Mouse (Mus musculus) hindbrain, embryonic 11.5 days (tissue): ENCODE measurements around the gene Aco2. TPM values are rescaled to one million over a fixed set of nuclear protein-coding genes. Genes with fewer than 3 reads are reported as not detected.

Experiments
- ATAC-seq: fragments of 200-750 bp; cut with Nextera tagmentation; 2 replicates; pipeline ENCODE4 v1.8.0; 2017; ENCODE audit warnings: mild to moderate bottlenecking, moderate TSS enrichment, moderate library complexity; ENCODE audit not compliant: low FRiP score
- DNase-seq: peaks from one replicate; pipeline ENCODE4 v3.0.0-alpha.2; 2015; ENCODE audit warnings: low spot score
- H3K27ac ChIP-seq: fragments of 300-500 bp; sonication (generic); 2 replicates; pipeline ENCODE4 v1.5.1; 2014; ENCODE audit warnings: mild to moderate bottlenecking, low read depth, low read length
- H3K27me3 ChIP-seq: fragments of 300-500 bp; sonication (generic); 2 replicates; pipeline ENCODE4 v1.6.1; 2014; ENCODE audit warnings: mild to moderate bottlenecking, low read length, moderate library complexity, mixed read lengths; ENCODE audit not compliant: control insufficient read depth, insufficient read depth
- H3K36me3 ChIP-seq: fragments of 300-500 bp; sonication (generic); 2 replicates; pipeline ENCODE4 v1.6.1; 2014; ENCODE audit warnings: mild to moderate bottlenecking, low read length, moderate library complexity, mixed read lengths; ENCODE audit not compliant: control insufficient read depth, insufficient read depth
- H3K4me1 ChIP-seq: fragments of 300-500 bp; sonication (generic); replicated peaks from 2 replicates; pipeline ENCODE4 v1.6.1; 2014; ENCODE audit warnings: low read length, mixed read lengths; ENCODE audit not compliant: control insufficient read depth, insufficient read depth
- H3K4me2 ChIP-seq: fragments of 300-500 bp; sonication (generic); replicated peaks from 2 replicates; pipeline ENCODE4 v1.6.1; 2014; ENCODE audit warnings: mild to moderate bottlenecking, low read depth, low read length
- H3K4me3 ChIP-seq: fragments of 300-500 bp; sonication (generic); 2 replicates; pipeline ENCODE4 v1.5.1; 2014; ENCODE audit warnings: low read depth, low read length
- H3K9ac ChIP-seq: fragments of 300-500 bp; sonication (generic); 2 replicates; pipeline ENCODE4 v1.6.1; 2014; ENCODE audit warnings: low read depth, low read length
- H3K9me3 ChIP-seq: fragments of 300-500 bp; sonication (generic); 2 replicates; pipeline ENCODE4 v1.6.1; 2016; ENCODE audit warnings: low read length; ENCODE audit not compliant: control insufficient read depth
- WGBS: fragments of 180-500 bp; shearing (Covaris S2); extraction: QIAGEN DNeasy Blood & Tissue Kit; methylation state at CpG from one replicate; pipeline ENCODE4 v1.1.7; 2014; 5-methylcytosine and 5-hydroxymethylcytosine counted together
- polyA plus RNA-seq: library from polyadenylated mRNA; unstranded; fragments of >200 nt; fragmentation: Nextera tagmentation; extraction: Ambion mirVana; gene quantifications from 2 replicates; pipeline ENCODE4 v1.2.1, GENCODE M21; 2014

Aco2 gene
- polyA plus RNA-seq, 1 experiment from 2014 or later = 155 TPM

DNA sequence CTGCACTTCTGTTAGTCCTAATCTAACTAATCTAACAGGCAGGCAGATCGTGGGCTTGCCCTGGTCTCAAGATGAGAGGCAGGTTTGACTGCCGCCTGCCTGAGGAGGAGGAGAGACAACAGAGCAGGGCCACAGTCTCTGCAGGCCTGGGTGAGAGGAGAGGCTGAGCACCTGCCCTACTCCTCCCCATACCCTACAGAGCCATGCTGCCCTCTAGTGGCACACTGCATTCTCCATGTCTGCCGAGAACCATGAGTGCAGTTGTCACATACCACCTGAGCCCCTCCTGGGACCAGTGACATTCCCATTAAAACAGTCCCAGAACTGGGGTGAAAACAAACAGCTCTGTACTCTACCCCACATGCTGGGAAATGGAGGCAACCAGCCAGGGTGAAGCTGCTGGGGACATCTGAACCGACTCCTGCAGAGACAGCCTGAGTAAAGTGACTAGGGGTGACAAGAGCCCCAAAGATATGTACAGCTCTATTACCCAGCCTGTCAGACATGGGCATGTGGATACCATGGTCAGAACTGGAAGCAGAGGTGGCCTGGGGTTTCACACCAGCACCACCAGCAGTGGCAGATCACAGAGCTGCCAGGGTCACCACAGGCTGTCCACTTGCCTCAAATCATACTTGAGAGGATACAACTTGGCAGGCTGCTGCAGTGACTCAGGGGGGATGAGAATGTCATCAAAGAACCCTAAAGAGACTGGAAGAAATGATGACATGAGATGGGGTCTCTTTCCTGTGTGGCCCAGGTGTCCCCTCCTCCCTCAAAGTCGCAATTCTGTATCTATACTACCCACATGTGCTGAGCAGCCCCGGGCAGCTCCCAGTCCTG, 45.7 kb downstream of the Aco2 start:
- no peak overlapping the region for H3K27ac ChIP-seq
- 58% methylated on average over 6 of the region's 6 CpGs for WGBS
- ATAC-seq = peak; percentile 56; the same call in 1 of the 2 replicates

DNA sequence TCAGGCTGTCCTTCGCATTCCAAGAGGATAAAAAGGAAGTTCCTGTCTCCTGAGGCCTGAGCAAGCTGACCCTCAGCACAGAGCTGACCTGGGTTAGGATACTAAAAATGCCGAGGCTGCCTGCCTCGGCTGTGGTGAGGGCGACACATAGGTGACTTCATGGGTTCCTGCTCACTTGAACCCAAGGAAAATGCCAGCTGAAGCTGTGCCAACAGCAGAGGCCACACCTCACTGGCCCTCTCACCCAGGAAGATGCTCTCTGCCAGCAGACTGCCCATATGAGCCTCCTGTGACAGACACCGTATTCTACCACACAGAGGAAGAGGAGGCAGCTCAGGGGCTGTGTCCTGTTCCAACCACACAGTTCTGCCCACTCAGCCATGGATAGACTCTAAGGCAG, 47.0 kb downstream of the Aco2 start:
- Histone ChIP-seq H3K36me3 (peaks cover 3% of the 10 kb centered on the region), H3K4me3 (no peak overlapping the region), H3K9ac (no peak overlapping the region), H3K4me2 (no peak overlapping the region), H3K4me1 (no peaks in the 10 kb centered on the region), H3K9me3 (no peaks in the 10 kb centered on the region), H3K27me3 (no peaks in the 10 kb centered on the region), H3K27ac (no peak overlapping the region)
- ATAC-seq = no peak
- no peak for DNase-seq
- 85% methylated on average over 5 of the region's 5 CpGs for WGBS

More for the DNA sequence above, 45.7 kb downstream of the Aco2 start:
- no peak overlapping the region for H3K4me3 ChIP-seq
- no peak overlapping the region for H3K4me2 ChIP-seq
- no peaks in the 10 kb centered on the region for H3K9me3 ChIP-seq
- peaks cover 9% of the 10 kb centered on the region for H3K36me3 ChIP-seq
- H3K27me3 ChIP-seq = no peaks in the 10 kb centered on the region
- no peaks in the 10 kb centered on the region for H3K4me1 ChIP-seq
- peak; percentile 72 for DNase-seq
- H3K9ac ChIP-seq = no peak overlapping the region

DNA sequence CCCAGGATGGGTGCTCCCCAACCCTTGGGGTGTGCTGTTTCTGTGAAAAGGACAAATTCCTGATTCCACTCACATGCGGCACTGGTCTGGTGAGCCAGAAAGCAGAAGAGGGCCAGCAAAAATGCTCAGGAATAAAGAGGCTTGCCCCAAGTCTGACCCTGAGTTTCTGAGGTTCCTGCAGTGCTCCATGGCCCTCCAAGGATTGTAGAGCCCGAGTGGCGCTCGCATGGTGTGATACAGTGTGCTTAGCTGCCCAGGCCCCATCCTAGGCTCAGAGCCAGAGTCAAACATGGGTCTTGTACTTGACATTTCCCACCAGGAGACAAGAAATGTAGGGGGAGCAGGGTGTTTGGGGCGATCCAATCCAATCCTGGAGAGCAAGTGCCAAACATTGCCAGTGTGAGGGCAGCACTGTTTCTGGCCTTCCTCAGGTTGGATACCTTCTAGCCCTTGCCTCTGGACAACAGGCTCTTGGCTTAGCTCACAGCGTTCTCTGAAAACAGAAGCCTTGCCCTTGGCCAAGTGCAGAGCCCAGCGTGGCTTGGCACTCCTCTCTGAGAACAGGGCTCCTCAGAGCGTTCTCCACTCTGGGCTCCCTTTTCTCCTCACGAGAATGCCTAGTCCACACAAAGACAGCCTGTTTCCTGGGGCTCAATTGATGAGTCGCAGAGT, 48.6 kb downstream of the Aco2 start:
- ATAC-seq (no peak), DNase-seq (no peak)
- no peak overlapping the region for H3K27ac ChIP-seq
- peaks cover 6% of the 10 kb centered on the region for H3K4me1 ChIP-seq
- no peaks in the 10 kb centered on the region for H3K9me3 ChIP-seq
- no peaks in the 10 kb centered on the region for H3K36me3 ChIP-seq
- no peaks in the 10 kb centered on the region for H3K27me3 ChIP-seq
- H3K9ac ChIP-seq = no peak overlapping the region
- no peak overlapping the region for H3K4me2 ChIP-seq
- 93% methylated on average over 10 of the region's 10 CpGs for WGBS
- H3K4me3 ChIP-seq = no peak overlapping the region

DNA sequence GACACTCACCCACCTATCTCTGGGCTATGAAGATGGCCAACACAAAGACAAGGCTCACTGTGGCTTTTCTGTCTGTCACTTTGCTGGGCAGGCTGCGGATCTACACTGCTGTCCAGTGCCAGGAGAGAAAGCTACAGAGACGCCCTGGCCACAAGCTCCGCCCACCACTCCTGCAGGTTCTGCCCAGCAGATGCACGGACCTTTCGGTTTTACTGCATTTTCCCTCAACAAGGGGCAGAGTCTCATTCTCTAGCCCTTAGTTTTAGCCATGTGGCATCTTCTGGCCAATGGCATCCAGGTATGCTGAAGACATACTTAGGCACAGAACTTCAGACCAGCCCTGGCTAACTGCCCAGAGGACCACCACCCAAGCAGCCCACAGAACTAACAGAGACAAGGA, 49.1 kb downstream of the Aco2 start:
- 73% methylated on average over 5 of the region's 5 CpGs for WGBS
- no peak overlapping the region for H3K9ac ChIP-seq
- H3K4me1 ChIP-seq = peaks cover 6% of the 10 kb centered on the region
- H3K9me3 ChIP-seq = no peaks in the 10 kb centered on the region
- DNase-seq = no peak
- no peak overlapping the region for H3K4me2 ChIP-seq
- no peaks in the 10 kb centered on the region for H3K36me3 ChIP-seq
- H3K27me3 ChIP-seq = no peaks in the 10 kb centered on the region
- no peak overlapping the region for H3K27ac ChIP-seq
- ATAC-seq = no peak
- H3K4me3 ChIP-seq = no peak overlapping the region

DNA sequence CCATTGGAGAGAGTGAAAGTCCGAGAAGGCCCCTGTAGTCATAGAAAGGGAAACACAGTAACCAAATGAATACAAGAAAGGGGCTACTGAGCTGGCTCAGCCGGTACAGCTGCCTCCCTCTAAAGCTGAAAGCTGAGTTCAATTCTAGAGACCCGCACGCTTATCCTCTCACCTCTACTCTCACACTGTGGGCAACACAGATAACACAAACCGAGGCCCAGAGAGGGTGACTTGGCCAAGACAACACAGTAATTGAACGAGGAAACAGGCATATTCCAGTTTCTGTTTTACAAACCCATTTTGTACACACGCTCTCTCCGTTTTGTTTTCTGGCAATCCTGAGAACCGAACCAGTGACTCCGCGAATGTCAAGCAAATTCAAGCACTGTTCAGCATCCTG, 52.8 kb downstream of the Aco2 start:
- WGBS = 86% methylated on average over 11 of the region's 11 CpGs
- Histone ChIP-seq H3K4me1 (peaks cover 6% of the 10 kb centered on the region), H3K9ac (0 out of 2 replicates have a peak overlapping the region, but pooled peaks have one; percentile 64), H3K27ac (no peak overlapping the region), H3K4me2 (peak overlapping the region; percentile 92), H3K27me3 (no peaks in the 10 kb centered on the region), H3K36me3 (no peaks in the 10 kb centered on the region), H3K9me3 (no peaks in the 10 kb centered on the region), H3K4me3 (peak overlapping the region; percentile 67)
- no peak for DNase-seq
- ATAC-seq = no peak

DNA sequence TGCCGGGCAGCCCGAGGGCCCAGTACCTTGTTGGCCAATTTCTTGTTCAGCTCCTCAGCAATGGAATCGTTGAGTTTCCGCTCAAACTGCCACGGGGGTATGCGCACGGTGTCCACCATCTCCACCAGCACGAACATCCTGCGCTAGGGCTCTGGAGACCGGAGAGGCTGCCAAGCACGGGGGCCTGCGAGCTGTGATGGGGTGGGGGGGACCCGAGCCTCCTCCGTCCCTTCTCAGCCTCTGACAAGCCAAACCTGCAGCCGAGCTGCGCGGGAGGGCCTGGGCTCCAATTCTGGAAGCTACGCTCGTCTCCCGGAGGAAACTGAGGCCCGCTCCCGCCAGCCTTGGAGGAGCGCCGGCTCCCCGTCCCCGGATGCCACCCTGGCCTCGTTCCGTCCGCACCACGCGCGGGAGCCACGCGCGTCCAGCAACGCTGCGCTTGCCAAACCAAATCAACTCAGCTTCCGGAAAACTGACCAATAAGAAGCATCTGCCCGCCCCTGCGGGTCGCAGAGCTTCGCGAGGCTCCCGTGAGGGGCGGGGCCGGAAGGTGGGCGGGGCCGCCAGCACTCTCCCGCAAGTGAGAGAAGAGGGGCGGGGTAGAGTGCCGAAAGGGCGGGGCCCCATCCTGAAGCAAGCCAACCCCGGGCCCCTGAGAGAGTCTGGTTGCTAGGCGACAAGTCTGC, 53.8 kb downstream of the Aco2 start, which contains the start of gene Polr3h:
TSS of gene Polr3h (minus strand) at position 481 of the 686 bp plus-strand sequence.
- H3K4me1 ChIP-seq = peaks cover 6% of the 10 kb centered on the region
- H3K9me3 ChIP-seq = no peaks in the 10 kb centered on the region
- peak within 1 kb of the TSS; percentile 73 for H3K27ac ChIP-seq
- peak within 1 kb of the TSS; percentile 92 for H3K4me2 ChIP-seq
- no peaks in the 10 kb centered on the region for H3K27me3 ChIP-seq
- peak; percentile 94 for ATAC-seq
- WGBS = under 1% methylated on average over 54 of the region's 54 CpGs
- H3K9ac ChIP-seq = peak within 1 kb of the TSS; percentile 64
- peak within 1 kb of the TSS; percentile 67 for H3K4me3 ChIP-seq
- H3K36me3 ChIP-seq = no peaks in the 10 kb centered on the region
- DNase-seq = peak; percentile 99

DNA sequence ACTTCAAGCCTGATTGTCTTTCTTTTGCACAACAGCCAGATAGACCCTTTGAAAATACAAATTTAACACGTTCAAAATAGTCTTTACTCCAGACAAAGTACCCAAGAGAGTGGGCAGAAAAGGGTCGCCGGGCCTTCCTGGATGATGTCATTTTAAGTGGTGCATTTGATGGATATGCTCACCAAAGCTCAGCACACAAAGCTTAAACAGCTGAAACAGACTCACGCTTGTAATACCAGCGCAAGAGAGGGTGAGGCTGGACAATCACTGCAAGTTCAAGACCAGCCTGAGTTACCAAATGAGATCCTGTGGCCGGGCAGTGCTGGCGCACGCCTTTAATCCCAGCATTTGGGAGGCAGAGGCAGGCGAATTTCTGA, 54.3 kb downstream of the Aco2 start:
- peak; percentile 73 for ATAC-seq
- Histone ChIP-seq H3K27ac (peak overlapping the region; percentile 73), H3K9me3 (no peaks in the 10 kb centered on the region), H3K4me1 (peaks cover 6% of the 10 kb centered on the region), H3K4me2 (peak overlapping the region; percentile 92), H3K9ac (no peak overlapping the region), H3K4me3 (peak overlapping the region; percentile 67), H3K36me3 (no peaks in the 10 kb centered on the region), H3K27me3 (no peaks in the 10 kb centered on the region)
- WGBS = 30% methylated on average over 9 of the region's 9 CpGs
- no peak for DNase-seq

DNA sequence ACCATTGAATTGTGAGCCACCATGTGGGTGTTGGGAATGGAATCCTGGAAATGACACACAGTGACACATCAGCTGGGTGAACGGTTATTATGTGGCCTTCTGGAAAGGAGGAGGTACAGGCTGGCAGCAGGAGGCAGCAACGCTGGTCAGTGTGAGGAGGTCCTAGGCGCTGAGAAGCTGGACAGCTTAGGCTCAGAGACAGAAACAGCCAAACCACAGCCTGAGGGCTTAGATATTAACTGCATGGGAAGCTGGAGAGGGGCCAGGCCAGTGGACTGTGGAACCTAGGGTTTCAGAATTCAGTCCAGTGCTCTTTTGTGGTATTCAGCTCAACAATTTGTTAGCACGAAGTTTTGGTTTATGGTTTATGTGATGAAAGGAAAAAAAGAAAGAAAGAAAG, 55.6 kb downstream of the Aco2 start:
- Histone ChIP-seq H3K27ac (no peak overlapping the region), H3K27me3 (no peaks in the 10 kb centered on the region), H3K4me2 (no peak overlapping the region), H3K9ac (no peak overlapping the region), H3K4me1 (peaks cover 6% of the 10 kb centered on the region), H3K36me3 (no peaks in the 10 kb centered on the region), H3K9me3 (no peaks in the 10 kb centered on the region), H3K4me3 (no peak overlapping the region)
- WGBS = 63% methylated on average over 4 of the region's 4 CpGs
- DNase-seq = no peak
- no peak for ATAC-seq
